Mouse (Mus musculus): ENCODE measurements around the gene Erp29. TPM values are rescaled to one million over a fixed set of nuclear protein-coding genes. Genes with fewer than 3 reads are reported as not detected.

The Erp29 gene
- total RNA-seq, 2 experiments from 2014 or later = 410 to 928 TPM

DNA sequence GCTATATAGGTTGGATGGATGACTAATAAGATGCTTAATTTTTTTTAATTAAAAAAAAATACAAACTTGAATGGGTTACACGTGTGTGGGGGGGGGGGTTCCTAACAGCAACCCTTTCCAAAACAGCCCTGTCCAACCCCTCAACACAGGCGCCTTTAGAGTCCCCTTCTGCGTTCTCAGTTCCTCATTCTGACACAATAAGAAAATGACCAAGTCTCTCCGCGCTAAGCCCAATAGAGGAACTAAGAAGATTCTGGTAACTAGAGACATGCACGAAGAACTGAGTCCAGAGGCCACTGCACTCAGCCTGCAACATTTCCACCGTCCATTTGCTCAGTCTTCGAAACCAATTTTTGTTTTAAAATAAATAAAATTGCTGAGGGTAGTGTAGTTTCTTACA is 1.1 kb downstream of the Erp29 start:
- peak; percentile 53 for ATAC-seq (replicated peaks; ENCODE audit: poor library complexity, severe bottlenecking)

DNA sequence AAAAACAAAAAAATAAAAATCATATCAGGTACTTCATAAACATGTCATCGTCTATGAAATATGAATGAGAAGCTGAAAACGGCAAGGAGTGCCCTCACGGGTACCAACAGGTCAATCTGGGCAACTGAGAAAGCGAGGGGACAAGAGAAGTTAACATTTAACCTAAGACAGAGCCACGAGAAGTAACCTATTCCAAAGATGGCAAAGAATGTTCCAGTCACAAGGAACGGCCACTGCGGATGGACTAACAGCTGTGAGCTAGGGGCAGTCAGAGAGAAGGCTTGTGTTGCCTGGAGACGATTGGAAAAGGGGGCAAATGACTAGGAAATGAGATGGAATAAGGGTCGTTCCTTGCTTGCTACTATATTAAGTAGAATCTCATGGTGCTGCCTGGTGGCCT is 1.8 kb downstream of the Erp29 start:
- no peak for ATAC-seq (replicated peaks; ENCODE audit: poor library complexity, severe bottlenecking)

DNA sequence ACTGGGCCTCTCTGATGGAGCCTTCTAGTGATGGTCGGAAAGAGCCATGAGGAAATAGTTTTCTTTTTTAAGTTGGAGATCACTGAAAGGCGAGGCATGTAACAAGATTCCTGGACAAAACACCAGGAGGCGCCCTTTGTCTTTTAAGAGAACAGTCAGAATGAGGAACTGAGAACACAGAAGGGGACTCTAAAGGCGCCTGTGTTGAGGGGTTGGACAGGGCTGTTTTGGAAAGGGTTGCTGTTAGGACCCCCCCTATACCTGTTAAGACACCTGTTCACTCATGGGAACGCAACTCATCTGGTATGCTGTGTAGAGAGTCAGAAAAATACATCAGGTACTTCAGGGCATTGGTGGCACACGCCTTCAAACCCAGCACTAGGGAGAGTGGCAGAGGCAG is 2.3 kb downstream of the Erp29 start:
- ATAC-seq (replicated peaks; ENCODE audit: poor library complexity, severe bottlenecking) = peak; percentile 17; the same call in 1 of the 2 replicates

DNA sequence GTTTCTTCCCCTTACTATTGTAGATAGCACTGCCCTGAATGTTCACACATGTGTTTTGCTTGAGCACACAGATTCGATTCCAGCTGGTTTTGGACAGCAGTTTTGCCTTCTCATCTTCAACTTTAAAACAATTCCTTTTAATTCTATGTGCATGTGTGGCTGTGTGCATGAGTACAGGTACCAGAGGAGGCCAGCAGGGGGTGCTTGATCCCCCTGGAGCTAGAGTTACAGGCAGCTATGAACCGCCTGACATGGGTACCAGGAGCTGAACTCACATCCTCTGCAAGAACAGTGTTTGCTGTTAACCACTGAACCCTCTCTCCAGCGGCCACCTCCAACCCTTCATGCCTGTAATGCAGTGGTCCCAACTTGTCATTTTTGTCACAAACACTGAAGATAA is 3.9 kb downstream of the Erp29 start:
- no peak for ATAC-seq (replicated peaks; ENCODE audit: poor library complexity, severe bottlenecking)

DNA sequence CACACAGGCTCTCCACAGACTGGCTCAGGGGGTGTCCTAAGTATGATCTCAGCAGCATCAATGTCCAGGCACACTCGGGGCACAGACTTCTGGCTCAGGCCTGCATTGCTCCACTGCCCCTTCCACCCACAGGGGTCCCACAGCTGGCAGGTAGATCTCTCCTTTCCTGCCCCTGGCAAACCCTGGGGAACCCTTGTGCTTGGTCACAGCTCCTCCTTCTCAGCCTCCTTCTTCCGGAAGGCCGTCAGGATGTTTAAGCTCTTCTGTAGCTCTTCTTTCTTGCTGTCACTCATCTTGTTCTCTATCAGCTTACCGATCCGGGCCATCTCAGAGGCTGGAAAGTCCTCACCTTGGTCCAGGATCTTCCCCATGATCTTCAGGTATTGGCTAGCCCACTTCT is 7.4 kb downstream of the Erp29 start:
- ATAC-seq (replicated peaks; ENCODE audit: poor library complexity, severe bottlenecking) = no peak

DNA sequence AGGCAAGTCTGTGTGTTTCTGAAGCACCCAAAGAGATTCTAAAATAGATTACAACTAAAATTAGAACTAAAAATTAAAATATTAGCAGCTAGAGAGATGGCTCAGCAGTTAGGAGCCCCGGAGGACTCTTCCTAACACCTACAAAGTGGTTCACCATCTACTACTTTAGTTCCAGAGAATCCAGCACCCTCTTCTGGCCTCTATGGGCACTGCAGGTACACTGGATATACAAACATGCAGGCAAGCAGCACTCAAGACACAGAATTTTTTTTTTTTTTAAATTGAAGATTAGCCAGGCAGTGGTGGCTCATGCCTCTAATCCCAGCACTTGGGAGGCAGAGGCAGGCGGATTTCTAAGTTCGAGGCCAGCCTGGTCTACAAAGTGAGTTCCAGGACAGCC is 8.8 kb downstream of the Erp29 start:
- ATAC-seq (replicated peaks; ENCODE audit: poor library complexity, severe bottlenecking) = peak; percentile 46; the same call in 1 of the 2 replicates

DNA sequence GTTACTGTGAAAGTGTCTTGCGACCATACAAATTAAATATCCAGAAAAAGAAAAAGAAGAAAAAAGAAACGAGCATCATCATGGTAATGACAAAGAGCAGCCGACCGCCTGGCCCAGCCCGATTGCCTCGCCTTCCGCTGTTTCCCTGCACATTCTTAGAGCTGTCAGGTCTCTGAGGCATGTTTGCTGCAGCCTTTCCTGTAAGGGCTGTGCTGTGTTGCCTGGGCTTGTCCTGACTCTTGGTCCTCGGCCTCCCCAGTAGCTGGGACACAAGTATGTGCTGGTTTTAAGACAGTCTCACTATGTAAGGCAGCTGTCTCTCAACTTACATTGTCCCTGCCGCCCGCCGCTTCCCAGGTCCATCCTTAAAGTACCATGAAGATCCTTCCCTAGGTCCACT is 13.6 kb downstream of the Erp29 start:
- ATAC-seq (replicated peaks; ENCODE audit: poor library complexity, severe bottlenecking) = no peak

DNA sequence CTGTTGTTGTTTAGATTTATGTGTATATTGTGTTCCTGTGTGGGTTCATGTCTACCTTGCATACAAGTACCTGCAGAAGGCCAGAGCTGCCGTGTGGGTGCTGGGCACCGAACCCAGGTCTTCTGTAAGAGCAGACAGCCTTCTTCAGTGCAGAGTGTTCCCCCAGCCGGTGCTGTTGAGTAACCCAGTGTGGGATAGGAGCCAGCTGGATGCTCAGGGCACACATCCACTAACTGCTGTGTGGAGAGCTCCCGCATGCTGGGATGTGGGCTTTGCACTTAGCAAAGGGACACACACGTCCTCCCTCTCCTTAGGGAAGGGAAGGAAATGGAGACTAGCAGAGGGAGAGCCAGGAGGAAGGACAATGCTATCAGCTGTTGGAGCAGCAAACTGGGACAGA is 14.2 kb downstream of the Erp29 start:
- no peak for ATAC-seq (replicated peaks; ENCODE audit: poor library complexity, severe bottlenecking)

DNA sequence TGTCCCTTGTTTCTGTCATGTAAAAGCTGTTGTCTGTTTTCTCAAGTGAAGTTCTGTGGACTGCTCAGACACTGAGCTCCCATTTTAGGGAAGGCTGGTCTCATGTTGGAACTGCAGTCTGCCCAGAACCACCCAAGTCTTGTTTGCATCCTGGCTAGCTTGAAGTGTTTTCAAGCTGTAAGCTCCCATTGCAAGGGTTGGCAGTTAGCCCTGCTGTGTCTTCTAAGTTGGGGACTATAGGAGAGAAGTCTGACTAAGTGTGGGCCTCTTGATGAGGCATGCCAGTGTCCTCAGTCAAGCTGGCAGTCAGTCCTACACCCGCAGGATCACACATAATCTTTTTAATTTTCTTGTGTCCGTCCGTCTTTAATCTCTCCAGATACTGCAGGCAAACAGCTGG is 23.4 kb downstream of the Erp29 start:
- ATAC-seq (replicated peaks; ENCODE audit: poor library complexity, severe bottlenecking) = no peak

DNA sequence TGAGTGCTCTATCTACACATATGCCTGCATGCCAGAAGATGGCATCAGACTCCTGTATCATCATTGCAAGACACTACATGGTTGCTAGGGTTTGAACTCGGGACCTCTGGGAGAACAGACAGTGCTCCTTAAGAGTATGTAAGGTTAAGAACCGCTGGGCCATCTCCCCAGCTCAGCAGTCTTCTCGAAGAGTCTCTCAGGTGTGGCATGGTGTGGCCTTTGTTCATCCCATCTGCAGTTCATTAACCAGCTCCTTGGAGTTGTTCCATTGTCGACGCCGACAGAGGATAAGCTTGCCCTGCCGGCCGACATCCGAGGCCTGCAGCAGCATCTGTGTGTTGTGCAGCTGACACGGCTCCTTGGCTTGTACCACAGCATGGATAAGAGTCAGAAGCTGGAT is 29.0 kb downstream of the Erp29 start:
- no peak for ATAC-seq (replicated peaks; ENCODE audit: poor library complexity, severe bottlenecking)

DNA sequence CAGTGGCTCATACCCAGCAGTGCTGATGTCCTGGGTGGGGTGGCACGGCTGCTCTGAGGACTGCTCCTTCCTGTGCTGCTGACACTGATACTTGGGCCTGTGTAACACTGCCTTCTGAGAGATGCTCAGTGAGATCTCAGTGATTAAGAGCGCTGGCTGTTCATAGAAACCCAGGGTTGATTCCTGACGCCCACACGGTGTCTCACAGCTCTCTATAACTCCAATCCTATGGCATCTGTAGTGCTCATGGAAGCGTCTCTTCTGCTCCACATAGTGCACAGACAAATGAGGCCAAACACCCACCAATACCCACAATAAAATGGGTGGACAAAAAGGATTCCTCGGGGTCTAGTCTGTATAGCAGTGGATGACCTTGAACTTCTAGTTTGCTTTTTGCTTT is 29.5 kb downstream of the Erp29 start:
- ATAC-seq (replicated peaks; ENCODE audit: poor library complexity, severe bottlenecking) = no peak

DNA sequence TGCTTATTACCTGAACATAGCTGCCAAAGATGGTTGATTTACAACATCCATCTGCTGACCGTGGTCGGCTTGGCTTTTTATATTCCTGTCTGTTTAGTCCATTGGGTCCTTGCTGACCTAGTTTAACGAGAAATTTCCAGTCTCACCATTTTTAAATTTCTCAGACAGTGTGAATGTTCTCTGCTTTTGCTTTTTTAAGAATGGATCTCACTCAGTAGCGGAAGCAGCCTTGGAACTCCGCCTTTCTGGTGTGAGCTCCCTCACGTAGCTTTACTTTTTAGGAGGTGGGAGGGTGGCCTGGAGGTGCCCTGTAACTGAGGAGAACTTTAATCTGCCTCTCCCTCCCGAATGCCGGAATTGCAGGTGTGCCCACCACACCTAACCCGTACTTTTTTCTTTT is 31.6 kb downstream of the Erp29 start:
- no peak for ATAC-seq (replicated peaks; ENCODE audit: poor library complexity, severe bottlenecking)

DNA sequence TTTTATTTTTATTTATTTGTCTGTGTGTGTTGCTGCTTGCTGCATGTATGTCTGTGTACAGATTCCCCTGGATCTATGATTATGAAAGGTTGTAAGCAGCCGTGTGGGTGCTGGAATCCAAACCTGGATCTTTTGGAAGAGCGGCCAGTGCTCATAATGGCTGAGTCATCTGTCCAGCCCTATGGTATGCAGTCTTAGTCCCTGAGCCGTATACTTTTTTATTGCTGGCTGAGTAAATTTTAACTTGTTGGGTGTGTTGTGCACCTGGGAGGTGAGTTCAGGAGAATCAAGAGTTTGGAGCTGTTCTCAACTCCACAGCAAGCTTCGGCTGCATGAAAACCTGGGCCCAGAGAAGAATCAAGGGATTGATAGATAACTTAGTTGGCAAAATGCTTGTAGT is 41.3 kb downstream of the Erp29 start:
- no peak for ATAC-seq (replicated peaks; ENCODE audit: poor library complexity, severe bottlenecking)

DNA sequence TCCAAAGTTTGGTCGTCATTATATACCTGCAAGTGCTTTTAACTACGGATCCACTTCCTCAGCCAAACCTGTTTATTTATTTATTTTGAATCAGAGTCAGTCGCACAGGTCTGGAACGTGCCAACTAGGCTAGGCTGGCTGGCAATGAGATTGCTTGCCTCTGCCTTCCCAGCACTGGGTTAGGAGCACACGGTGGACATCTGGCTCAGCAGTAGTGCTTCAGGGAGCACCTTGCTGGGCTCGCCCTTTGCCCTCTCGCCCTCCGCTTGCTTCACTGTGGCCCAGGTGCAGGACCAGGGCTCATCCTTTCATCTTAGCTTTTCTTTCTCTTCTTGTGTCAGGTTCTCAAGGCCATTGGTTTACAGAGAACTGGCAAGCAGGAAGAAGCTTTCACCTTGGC is 44.5 kb downstream of the Erp29 start:
- no peak for ATAC-seq (replicated peaks; ENCODE audit: poor library complexity, severe bottlenecking)

DNA sequence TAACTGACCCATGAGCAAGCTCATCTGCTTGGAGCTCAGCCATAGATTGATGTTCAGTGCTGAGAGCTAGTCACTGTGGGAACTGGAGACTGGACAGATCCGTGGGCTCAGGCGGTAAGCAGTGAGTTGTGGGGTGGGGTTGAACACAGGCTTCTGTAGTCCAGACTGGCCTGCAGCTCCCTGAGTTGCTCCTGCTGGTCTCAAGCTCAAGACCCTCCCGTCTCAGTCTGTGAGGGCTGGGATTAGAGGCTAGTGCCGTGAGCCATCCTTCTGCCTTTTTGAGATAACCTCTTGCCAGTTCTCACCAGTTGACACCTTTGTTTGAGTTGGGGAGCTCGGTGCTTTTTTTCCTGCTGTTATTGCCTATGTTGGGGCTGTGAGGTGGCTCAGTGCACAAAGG is 51.5 kb downstream of the Erp29 start:
- ATAC-seq (replicated peaks; ENCODE audit: poor library complexity, severe bottlenecking) = no peak

DNA sequence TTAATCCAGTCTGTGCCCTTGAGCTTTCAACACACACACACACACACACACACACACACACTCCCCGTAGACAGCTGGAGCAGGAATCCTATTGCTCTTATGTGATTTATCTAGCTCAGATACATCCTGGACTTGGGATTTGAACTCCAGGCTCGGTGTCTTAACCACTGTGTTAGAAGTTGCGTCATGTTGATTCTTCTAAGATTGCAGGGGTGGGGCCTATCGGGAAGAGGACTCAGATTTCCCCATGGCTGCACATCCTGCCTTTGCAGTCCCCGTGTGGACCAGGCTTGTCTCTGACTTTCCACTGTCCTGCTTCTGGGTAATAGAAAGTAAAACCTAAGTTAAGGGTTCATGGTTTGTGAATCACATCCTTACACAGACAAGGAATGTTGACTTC is 52.2 kb downstream of the Erp29 start:
- ATAC-seq (replicated peaks; ENCODE audit: poor library complexity, severe bottlenecking) = peak; percentile 41

DNA sequence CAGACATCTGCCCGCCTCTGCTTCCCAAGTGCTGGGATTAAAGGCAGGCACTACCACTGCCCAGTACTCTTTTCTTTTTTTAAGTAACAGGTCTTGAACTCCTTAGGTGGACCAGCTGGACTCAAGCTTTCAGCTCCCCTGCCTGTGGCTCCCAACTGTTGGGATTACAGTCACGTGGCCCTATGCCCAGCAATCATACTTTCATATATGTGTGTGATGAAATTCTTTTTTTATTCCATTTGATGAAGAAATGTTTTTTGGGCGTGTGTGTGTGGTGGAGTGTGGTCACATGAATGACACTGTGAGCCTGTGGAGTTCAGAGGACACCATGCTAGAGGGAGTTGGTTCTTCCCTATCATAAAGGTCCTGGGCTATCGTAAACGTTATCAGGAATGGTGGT is 52.8 kb downstream of the Erp29 start:
- peak; percentile 28 for ATAC-seq (replicated peaks; ENCODE audit: poor library complexity, severe bottlenecking)

DNA sequence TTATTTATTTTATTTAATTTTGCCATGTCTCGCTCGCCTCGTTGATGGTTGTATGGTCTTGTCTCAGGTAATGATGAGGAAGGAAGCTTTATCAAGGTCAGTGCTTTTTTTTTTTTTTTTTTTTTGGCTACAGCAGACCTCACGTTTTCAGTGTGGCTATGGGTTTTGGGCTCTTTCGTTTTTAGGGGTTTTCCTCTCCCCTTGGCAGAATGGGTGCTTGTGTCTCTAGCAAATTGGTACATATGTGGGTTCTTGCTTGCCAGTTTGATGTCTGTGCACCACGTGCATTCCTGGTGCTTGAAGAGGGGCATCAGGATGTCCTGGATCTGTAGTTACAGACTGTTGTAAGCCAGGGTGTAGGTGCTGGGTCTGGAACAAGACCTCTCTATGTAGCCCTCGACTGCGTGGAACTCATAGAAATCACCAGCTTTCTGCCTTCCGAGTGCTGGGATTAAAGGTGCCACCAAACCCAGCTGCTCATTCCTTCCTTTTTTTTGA is 53.3 kb downstream of the Erp29 start:
- ATAC-seq (replicated peaks; ENCODE audit: poor library complexity, severe bottlenecking) = no peak

DNA sequence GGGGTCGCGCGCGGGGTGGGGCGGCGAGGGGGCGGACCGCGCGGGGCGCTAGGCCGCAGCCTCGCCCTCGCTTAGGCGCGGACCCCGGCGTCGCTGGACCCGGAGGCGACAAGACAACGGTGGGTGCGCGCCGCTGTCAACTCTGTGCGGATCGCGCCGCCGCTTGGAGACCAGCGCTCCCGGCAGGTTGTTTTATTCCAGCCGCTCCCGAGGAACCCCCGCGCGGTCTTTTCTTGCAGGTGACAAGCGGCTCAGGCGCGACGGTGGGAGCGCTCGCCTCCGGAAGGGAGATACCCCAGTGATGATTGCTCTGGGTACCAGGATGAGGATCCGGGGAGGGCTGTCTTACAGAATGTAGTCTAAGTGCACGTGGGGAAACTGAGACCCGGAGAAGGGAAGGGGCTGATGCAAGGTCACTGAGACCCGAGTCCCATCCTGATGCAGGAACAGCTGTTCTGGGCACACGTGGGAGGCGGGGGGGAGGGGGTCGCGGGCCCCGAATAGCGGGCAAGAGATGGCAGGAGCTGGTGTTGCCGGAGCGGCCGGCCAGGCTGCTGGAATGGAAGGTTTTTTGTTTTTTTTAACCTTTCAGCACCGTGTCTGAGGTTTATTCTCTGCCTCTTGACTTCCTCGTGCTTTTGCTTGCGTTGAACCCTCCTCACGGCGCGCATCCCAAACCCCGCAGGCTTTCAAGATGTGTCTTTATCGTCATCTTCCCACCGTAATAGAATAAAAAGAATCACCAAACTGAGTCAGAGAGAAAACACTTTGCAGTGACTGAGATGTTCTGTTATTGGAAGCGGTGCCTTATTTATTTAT is 54.0 kb downstream of the Erp29 start:
- no peak for ATAC-seq (replicated peaks; ENCODE audit: poor library complexity, severe bottlenecking)

DNA sequence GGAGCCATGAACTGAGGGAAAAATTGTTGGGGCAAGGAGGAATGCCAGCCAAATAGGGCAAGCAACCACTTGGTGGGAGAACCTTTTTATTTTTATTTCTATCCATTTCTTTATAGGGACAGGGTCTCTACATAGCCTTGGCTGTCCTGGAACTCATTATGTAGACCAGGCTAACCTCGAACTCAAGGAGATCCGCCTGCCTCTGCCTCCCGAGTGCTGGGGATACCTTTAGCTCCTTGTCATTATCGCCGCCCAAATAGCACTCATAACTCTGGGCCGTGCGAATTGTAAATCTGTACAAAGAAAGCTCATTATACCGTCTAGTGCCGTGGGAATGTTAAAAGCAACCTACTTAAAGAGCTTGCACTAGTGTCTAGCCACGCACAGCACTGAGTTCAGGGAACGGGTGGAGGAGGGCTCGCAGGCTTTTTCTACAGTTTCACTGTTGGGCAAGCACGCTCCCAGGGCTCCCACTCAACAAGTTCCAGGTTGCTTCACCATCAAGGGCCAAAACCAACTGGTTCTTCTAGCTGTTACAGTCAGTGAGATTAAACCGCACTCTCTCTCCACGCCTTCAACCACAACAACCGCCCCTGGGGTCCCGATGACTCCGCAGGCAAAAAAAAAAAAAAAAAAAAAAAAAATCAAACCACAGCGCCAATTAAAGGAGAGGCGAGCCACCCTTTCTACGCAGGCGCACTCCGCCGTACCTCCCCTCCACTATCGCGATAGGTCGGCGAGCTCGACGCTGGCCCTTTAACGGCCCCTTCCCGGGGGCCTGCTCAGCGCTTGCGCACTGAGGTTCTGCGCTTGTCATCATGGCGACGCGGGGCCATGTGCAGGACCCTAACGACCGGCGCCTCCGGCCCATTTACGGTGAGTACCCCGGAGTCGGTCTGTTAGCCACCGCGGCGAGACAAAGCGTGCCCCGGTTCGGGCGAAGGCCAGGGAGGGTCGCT is 54.8 kb downstream of the Erp29 start, which contains the start of gene Naa25:
Gene Naa25 (plus strand): TSS at position 750 of the 959 bp plus-strand sequence.
- peak; percentile 82 for ATAC-seq (replicated peaks; ENCODE audit: poor library complexity, severe bottlenecking)

DNA sequence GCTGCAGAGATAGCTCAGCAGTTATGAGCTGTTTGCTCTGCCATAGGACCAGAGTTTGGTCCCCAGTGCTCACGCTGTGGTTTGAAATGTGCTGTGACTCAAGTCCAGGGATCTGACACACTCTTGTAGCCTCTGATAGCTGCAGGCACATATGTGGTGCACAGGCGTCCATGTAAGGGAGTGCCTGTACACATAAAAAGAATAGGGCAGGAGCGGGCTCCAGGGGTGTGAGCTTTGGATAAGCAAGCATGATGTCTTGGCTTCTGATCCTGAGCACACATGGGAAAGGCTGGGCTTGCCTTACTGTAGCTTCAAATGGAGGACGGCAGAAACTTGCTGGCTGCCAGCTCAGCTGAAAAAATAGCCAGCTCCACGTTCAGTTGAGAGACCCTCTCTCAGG is 56.7 kb downstream of the Erp29 start:
- no peak for ATAC-seq (replicated peaks; ENCODE audit: poor library complexity, severe bottlenecking)
